In the genomic region with DNA sequence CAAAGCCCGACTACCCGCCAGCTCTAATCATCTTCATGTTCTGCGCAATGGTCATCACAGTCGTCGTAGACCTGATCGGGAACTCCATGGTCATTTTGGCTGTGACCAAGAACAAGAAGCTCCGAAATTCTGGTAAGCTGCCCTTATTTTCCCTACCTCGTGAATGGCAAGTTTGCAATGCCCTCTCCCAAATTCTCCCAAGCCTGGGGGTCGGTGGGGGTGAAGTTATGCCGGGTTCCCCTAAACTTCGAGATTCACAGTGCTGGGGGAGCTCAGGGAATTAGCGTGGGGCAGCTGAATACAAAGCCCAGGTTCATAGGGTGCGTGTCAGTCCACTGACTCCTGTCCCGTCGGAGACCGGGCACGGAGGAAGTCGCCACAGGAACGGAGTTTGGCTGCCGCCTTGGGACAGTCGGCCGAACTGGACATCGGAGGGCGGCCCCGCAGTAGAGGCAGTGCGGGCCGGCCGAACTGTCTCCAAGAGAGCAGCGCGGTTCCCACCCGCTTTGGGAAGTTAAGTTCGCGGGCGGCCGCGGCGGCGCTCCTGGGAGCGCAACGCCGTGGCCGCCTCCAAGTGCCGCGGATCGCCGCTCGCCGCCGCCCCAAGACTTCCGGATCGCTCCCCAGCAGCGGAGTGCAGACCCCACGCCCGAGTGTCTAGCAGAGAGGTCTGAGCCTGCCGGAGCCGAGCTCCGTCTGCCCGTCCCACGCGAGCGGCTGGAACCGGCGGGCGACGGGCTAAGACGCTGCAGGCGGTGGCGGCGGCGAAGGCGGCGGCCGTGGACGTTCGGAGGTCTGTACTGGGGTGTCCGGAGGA, we compare ENCODE assay signal across 9 mouse cellular contexts. TPM values are rescaled to one million over a fixed set of nuclear protein-coding genes. Genes with fewer than 3 reads are reported as not detected.
A peak's percentile ranks its signal among the peaks of the same experiment; 100 is the strongest.
DNase-seq lines count a peak whose midpoint lies in the region; ATAC-seq lines count a peak whose summit lies in the region.
"Had no signal": no experiment of that assay in that cellular context is flagged by ENCODE, and none has a peak within 500 bp of the region (broad histone marks: within the 10 kb centered on the region; RNA-seq: fewer than 3 reads in every experiment).

No protein-coding gene starts in this region.

- H3K36me3 ChIP-seq in lung, embryonic 15.5 days: no peaks in the 10 kb centered on the region
- H3K36me3 ChIP-seq in forebrain, embryonic 13.5 days (ENCODE audit: poor library complexity, severe bottlenecking): no peaks in the 10 kb centered on the region
- H3K36me3 ChIP-seq in limb, embryonic 15.5 days: no peaks in the 10 kb centered on the region
- H3K36me3 ChIP-seq in stomach, embryonic 16.5 days (ENCODE audit: control insufficient read depth, insufficient read depth, low read length): no peaks in the 10 kb centered on the region

- peak overlapping the region; percentile 16; the same call in 1 of the 2 replicates for H3K9ac ChIP-seq in lung, embryonic 15.5 days
- H3K9ac ChIP-seq in forebrain, embryonic 13.5 days: peak overlapping the region; percentile 46; the same call in 1 of the 2 replicates
- H3K9ac ChIP-seq in limb, embryonic 15.5 days: no peak overlapping the region
- H3K9ac ChIP-seq in stomach, embryonic 16.5 days (ENCODE audit: low read length): peak overlapping the region; percentile 58

- intact Hi-C loops in gastrocnemius, postnatal 36 days (cut with DNase I): loop anchor here (10.0 kb wide), 1 partner anchor 1151 kb away; no protein-coding TSS in a partner anchor

- H3K27ac ChIP-seq in lung, embryonic 15.5 days: no peak overlapping the region
- H3K27ac ChIP-seq in forebrain, embryonic 13.5 days: no peak overlapping the region
- H3K27ac ChIP-seq in limb, embryonic 15.5 days: no peak overlapping the region
- H3K27ac ChIP-seq in stomach, embryonic 16.5 days (ENCODE audit: low read length): no peak overlapping the region

- peak overlapping the region; percentile 78 for H3K4me2 ChIP-seq in lung, embryonic 15.5 days
- H3K4me2 ChIP-seq in forebrain, embryonic 13.5 days: peak overlapping the region; percentile 61
- H3K4me2 ChIP-seq in limb, embryonic 15.5 days: peak overlapping the region; percentile 62
- H3K4me2 ChIP-seq in stomach, embryonic 16.5 days (ENCODE audit: low read depth, low read length): peak overlapping the region; percentile 68

- H3K9me3 ChIP-seq in lung, embryonic 15.5 days: no peaks in the 10 kb centered on the region
- H3K9me3 ChIP-seq in forebrain, embryonic 13.5 days (replicated peaks): peaks cover 7% of the 10 kb centered on the region
- no peaks in the 10 kb centered on the region for H3K9me3 ChIP-seq in limb, embryonic 15.5 days
- peaks cover 6% of the 10 kb centered on the region for H3K9me3 ChIP-seq in stomach, embryonic 16.5 days (replicated peaks; ENCODE audit: control insufficient read depth, low read length)

- H3K4me1 ChIP-seq in lung, embryonic 15.5 days: no peaks in the 10 kb centered on the region
- no peaks in the 10 kb centered on the region for H3K4me1 ChIP-seq in forebrain, embryonic 13.5 days
- H3K4me1 ChIP-seq in limb, embryonic 15.5 days: 0 out of 2 replicates have a peak, but pooled peaks cover 6% of the 10 kb centered on the region
- no peaks in the 10 kb centered on the region for H3K4me1 ChIP-seq in stomach, embryonic 16.5 days (ENCODE audit: control insufficient read depth, insufficient read depth, low read length)

- ATAC-seq in lung, embryonic 15.5 days (ENCODE audit: borderline replicate concordance, extremely low read depth, low FRiP score, low TSS enrichment): peak; percentile 31; the same call in 1 of the 2 replicates
- peak; percentile 62 for ATAC-seq in forebrain, embryonic 13.5 days
- no peak for ATAC-seq in limb, embryonic 15.5 days (ENCODE audit: insufficient number of reproducible peaks, low FRiP score, low TSS enrichment, low read depth)
- no peak for ATAC-seq in stomach, embryonic 16.5 days (ENCODE audit: insufficient read depth, low FRiP score)

- H3K4me3 ChIP-seq in lung, embryonic 15.5 days: peak overlapping the region; percentile 43
- peak overlapping the region; percentile 44 for H3K4me3 ChIP-seq in forebrain, embryonic 13.5 days
- peak overlapping the region; percentile 44 for H3K4me3 ChIP-seq in limb, embryonic 15.5 days
- peak overlapping the region; percentile 48 for H3K4me3 ChIP-seq in stomach, embryonic 16.5 days (replicated peaks; ENCODE audit: low read length)

- 18% methylated on average over 76 of the region's 76 CpGs for WGBS in lung, embryonic 15.5 days
- WGBS in forebrain, embryonic 13.5 days: 15% methylated on average over 75 of the region's 76 CpGs
- 25% methylated on average over 74 of the region's 76 CpGs for WGBS in limb, embryonic 15.5 days
- 13% methylated on average over 76 of the region's 76 CpGs for WGBS in stomach, embryonic 16.5 days

- H3K27me3 ChIP-seq in lung, embryonic 15.5 days: peaks cover 89% of the 10 kb centered on the region
- H3K27me3 ChIP-seq in forebrain, embryonic 13.5 days: peaks cover 89% of the 10 kb centered on the region
- H3K27me3 ChIP-seq in limb, embryonic 15.5 days: peaks cover 83% of the 10 kb centered on the region
- peaks cover 50% of the 10 kb centered on the region for H3K27me3 ChIP-seq in stomach, embryonic 16.5 days (ENCODE audit: control insufficient read depth, insufficient read depth, low read length)

- no peak for DNase-seq in lung, postnatal 25 days (ENCODE audit: low spot score)
- DNase-seq in spleen, adult 12 weeks (ENCODE audit: low spot score): no peak
- DNase-seq in gastrocnemius, postnatal 36 days: no peak
- DNase-seq: spleen, adult 18-20 months had no signal

RNA-seq across cellular contexts. Expression of a gene that starts 0.6 kb away (rescaled TPM):
- 0.19 and 0.21 TPM in 2 replicates for polyA plus RNA-seq in lung, embryonic 15.5 days (2015; fragmentation: Nextera tagmentation; extraction: Ambion mirVana)
- 1.7 and 2.8 TPM in 2 replicates for polyA plus RNA-seq in forebrain, embryonic 13.5 days (2015; fragmentation: Nextera tagmentation; extraction: Ambion mirVana)
- 1.2 and 3.0 TPM in 2 replicates for polyA plus RNA-seq in limb, embryonic 15.5 days (2015; fragmentation: Nextera tagmentation; extraction: Ambion mirVana)
- polyA plus RNA-seq in stomach, embryonic 16.5 days (2015; fragmentation: Nextera tagmentation; extraction: Ambion mirVana): 0.75 and 1.0 TPM in 2 replicates
- under 1 TPM; 0.36 to 0.44 TPM for total RNA-seq in gastrocnemius, postnatal 36 days (2021)
- total RNA-seq: adrenal gland, postnatal 36 days had no signal

Comparison
In these comparisons a context has a peak if more than half of its experiments do, and no peak if none do; other contexts are left out.
1. ATAC-seq: peak in lung, embryonic 15.5 days (single experiment) and forebrain, embryonic 13.5 days (single experiment); none in limb, embryonic 15.5 days (single experiment) and stomach, embryonic 16.5 days (single experiment).
2. Peak in every context shown above with its lines, with median percentiles within 50 percentile points of each other: H3K4me2 ChIP-seq and H3K4me3 ChIP-seq.